Mouse (Mus musculus): ENCODE results near the gene Sdhaf1.

The Sdhaf1 gene

GRCm38 (mm10) chr7:30293795-30294194, 29.9 kb downstream of the Sdhaf1 start:
- DNase-seq (ENCODE audit: low read depth, low spot score) = no peak

GRCm38 (mm10) chr7:30291215-30292131, 32.2 kb downstream of the Sdhaf1 start, which contains the start of gene Clip3:
Clip3 (plus strand) TSS chr7:30291728.
- DNase-seq (ENCODE audit: low read depth, low spot score) = no peak

DNA sequence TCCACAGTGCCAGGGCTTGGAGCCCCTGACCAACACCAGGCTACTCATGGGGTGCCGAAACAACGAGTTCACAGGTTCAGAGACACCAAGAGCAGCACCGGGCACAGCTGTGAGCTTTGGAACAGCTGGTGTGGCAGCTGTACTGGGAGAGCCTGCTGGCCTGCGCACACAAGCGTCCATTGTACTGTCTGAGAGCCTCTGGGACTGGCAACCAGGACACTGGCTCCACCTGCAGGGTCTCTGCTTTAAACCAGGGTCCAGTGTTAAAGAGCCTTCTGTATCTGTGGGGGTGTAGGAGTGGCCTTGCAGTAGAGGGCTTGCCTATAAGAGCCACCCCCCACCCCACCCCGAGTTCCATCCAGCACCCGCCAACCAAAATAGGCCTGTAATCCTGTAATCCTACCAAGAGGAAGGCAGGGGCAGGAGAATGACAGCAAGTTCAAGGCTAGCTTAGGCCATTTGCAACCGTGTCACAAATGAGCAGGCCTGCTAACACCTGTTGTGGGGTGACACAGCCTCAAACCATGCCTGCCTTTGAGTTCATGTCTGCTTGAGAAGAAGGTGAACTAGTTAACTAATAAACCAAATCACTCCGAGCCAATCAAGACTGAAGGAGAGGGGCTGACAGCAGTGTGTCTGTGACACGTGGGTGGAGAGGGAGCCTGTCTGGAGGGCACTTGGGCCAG, 33.8 kb downstream of the Sdhaf1 start:
- DNase-seq (ENCODE audit: low read depth, low spot score) = no peak

- no peak for DNase-seq (ENCODE audit: low read depth, low spot score)
These were observed 34.5 kb downstream of the Sdhaf1 start for GRCm38 (mm10) chr7:30289071-30289713.

- DNase-seq (ENCODE audit: low read depth, low spot score) = no peak
These were observed 35.6 kb downstream of the Sdhaf1 start for GRCm38 (mm10) chr7:30288046-30288445.

- DNase-seq (ENCODE audit: low read depth, low spot score) = no peak
These were observed 36.8 kb downstream of the Sdhaf1 start for GRCm38 (mm10) chr7:30286701-30287410.

DNA sequence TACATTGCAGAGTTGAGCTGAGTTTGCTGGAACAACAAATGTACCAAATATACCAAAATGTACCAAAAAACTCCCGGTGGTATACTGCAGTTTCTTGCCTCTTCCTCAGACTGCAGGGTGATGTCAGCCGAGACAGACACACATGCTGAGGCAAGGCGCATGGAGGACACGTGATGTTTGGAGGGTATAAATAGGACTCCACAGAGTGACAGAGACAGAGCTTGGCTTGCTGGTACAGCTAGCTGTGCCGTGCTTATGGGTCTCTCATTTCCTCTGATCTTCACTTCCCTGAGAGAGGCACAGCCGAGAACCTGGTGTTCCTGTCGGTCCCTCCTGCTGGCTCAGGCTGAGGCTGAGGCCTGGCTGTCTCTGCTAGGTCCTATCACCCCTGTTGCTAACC, 41.0 kb downstream of the Sdhaf1 start:
- DNase-seq (ENCODE audit: low read depth, low spot score) = no peak

GRCm38 (mm10) chr7:30281522-30281921, 42.2 kb downstream of the Sdhaf1 start:
- no peak for DNase-seq (ENCODE audit: low read depth, low spot score)

GRCm38 (mm10) chr7:30280670-30281138, 43.0 kb downstream of the Sdhaf1 start:
- peak; percentile 76 for DNase-seq (ENCODE audit: low read depth, low spot score)

DNA sequence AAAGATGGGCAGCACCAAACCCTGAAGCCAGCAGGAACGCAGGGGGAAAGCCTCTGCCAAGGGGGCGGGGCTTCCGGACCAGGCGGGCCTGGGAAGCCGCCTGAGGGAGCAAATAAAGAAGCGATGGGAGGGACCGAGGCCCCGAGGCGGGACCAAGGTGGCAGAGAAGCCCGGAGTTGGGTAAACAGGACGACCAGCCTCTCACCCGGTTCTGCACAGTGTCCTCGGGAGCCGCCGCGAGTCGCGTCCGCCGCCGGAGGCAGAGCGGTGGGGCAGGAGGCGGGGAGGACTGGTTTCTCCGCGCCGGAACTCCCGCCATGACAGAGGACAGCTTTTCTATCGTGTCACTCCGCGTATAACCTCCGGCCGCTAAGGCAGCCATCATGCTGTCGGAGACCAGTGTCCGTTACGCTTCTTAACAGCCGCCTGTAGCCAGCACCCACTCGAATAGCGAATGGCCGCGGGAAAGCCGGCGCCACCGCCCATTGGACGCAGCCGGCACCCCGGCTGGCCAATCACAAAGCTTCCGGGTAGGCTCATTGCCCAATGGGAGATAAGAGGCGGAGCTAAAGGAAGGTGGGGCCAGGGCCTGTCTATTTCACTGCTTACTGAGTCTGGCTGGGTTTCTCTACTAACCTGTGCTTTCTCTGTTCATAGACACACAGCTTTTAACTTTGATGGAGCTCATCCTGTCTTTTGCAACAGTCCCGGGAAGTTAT, 43.6 kb downstream of the Sdhaf1 start, which contains the start of the genes Thap8 and Wdr62:
Gene Thap8, plus strand, starts transcription at position 144 of the 719 bp plus-strand sequence.
Gene Wdr62, minus strand, starts transcription at position 469 of the 719 bp plus-strand sequence.
- peak; percentile 91 for DNase-seq (ENCODE audit: low read depth, low spot score)

DNA sequence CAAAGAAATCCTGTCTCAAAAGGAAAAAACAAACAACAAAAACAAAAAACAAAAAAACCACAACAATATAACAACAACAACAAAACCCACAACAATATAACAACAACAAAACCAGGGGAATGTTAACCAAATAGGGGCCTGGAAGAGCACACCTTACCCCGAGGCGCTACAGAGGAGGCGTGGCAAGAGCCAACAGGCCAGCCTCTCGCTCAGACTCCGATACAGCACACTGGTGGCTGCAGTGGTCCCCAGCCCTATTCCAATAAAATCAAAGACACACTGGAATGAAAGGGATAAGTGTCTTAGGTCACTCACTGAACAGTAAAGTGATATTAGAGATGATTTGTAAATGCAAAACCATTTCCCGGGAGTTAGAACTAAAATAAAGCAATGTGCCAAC, 44.2 kb downstream of the Sdhaf1 start:
- DNase-seq (ENCODE audit: low read depth, low spot score) = no peak

DNA sequence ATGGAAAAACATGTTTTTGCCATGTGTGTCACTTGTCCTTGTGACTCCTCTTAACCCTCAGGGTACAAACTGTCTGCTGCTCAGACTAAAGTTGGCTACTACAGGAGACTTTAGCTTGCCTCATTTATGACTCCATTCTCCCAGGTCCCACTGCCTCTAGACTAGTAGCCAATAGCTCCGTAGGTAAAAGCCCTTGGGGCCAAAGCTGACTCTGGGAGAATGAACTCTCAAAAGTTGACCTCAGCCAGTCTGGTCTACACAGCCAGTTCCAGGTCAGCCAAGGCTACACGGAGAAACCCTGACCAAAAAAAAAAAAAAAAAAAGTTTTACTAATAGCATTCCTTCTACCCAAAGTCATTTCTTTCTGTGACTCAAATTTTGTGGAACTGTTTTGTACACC, 44.8 kb downstream of the Sdhaf1 start:
- DNase-seq (ENCODE audit: low read depth, low spot score) = no peak

DNA sequence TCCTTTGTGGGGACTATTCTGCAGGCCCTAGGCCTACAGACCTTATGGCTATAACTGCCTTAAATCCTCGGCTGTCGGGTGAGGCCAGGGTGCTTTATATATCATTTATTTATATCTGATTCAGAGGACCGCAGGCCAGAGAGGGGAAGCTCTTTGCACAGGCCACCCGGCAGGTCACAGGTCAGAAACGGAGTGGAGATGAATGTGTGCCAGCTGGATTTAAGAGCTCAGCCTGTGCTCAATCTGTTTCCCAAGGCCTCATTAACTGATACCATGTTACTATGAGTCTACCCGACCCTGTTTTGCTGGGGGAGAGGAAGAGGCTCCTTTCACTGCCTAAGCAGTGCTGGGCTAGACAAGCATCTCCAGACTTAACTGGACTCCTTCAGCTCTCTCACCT, 49.3 kb downstream of the Sdhaf1 start:
- DNase-seq (ENCODE audit: low read depth, low spot score) = no peak
